Mouse (Mus musculus): Measurements from ENCODE around the gene Slc17a9.

DNA sequence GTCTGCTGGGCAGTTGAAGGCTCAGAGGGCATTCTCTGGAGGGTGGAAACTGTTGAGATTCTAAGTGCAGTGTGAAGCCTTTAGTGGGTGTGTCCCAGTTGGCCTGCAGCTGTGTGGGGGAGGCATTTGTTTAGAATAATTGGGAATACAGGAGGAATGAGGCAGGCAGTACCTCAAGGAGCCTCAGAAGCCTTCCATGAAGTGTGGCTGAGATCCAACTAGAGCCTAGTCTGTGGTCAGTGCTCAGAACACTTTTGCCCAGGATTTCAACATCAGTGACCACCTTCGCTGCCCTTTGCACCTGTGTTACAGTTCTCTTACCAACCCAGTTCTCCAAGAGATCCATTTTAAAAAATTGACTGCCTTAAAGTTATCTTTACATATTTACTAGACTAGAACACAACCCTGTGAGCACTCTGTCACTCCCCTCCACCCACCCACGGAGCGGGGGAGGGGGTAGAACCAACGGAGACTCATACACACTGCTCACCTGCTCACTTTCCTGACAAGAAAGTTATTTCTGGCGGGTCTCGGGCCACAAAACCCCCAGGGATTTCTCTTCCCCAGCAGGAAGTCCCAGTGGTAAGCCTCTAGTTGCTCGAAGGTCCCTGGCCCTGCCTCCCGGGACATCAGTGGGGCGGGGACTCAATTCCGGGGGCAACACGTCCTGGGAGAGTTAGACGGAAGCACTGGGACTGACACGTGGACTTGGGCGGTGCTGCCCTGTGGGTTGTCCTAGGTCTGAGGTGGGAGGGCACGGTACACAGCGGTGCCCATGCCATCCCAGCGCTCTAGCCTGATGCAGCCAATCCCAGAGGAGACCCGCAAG, at the start of gene Slc17a9:
- TF ChIP-seq CTCF (IDR thresholded peaks at IDR 0.05; ENCODE audit: extremely low read depth, insufficient read depth, low read length) (no peak), POLR2A (IDR thresholded peaks at IDR 0.05; ENCODE audit: extremely low read depth, insufficient read depth, low read length) (no peak)
